Mouse (Mus musculus): ENCODE results near the gene Ddx20.
"Not testable (repeated sequence)": the region's sequence is repeated elsewhere in the genome, so short reads cannot be mapped to it uniquely, and the experiment has no call there.

Ddx20 gene

GRCm38 (mm10) chr3:105704031-105705008, 16.9 kb upstream of the Ddx20 start, which contains the start of gene Inka2:
Gene Inka2 (plus strand): TSS chr3:105704599.
- DNase-seq, result peak; percentile 93

GRCm38 (mm10) chr3:105703571-105703970, 16.2 kb upstream of the Ddx20 start:
- no peak for DNase-seq

DNA sequence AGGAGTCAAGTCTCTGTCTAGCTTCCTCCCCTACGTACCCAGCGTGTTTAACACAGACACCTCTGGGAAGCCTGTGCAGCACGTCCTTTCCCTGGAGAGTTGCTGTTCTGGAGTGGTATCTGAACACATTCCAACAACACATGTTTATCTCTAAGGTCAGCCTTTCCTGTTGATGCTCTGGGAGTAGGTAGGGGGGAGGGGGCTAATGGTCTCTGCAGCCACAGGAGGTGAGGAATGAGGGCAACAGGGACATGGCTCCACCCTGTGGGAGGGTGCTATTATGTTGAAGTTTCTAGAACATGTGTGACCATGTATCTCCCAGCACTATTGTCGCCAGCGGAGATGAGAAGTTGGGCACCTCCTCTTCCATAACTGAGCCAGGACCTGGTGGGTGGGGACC, 14.0 kb upstream of the Ddx20 start:
- no peak for DNase-seq

DNA sequence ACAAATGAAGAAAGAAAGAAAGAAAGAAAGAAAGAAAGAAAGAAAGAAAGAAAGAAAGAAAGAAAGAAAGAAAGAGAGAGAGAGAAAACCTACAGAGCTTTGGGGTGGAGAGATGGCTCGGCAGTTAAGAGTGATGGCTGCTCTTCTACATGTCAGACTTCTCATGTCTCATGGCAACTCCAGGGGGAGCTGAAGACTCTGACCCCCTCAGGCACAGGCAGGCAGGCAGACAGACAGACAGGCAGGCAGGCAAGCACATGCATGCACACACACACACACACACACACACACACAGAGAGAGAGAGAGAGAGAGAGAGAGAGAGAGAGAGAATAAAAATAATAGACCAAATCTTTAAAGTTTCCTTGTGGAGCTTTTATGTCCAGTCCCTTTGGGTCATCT, 13.4 kb upstream of the Ddx20 start:
- DNase-seq, result not testable (repeated sequence)

- no peak for DNase-seq
These were observed 12.0 kb upstream of the Ddx20 start for GRCm38 (mm10) chr3:105699241-105699933.

DNA sequence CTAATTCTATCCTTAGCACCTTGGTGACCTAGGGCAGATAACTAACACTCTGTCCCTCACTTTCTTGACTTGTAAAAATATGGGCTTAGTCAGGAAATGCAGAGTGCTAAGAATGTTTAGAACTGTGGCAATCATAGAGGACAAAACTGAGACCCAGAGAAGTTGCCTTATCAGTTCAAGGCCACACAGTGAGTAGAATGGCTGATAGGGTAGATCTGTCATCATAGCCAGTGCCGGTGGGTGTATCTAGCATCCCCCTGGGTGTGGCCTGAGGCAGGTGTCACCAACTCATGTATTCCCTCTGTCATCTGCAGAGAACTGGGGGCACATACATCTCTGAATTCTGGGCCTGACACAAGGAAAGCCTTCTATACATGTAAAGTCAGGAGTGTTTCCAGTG, 10.9 kb upstream of the Ddx20 start:
- DNase-seq, result no peak

DNA sequence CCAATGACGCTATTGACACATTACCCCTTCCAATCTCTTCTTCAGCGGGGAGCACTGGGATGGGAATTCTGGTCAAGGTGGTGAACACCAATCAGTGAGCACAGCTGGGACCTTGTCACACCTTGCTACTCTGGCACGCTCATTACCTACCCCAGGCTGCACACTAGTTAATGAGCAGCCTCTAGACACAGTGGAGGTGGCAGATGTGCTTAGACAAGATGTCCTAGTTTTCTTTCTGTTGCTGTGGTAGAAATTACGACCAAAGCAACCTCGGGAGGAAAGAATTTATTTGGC, 9.7 kb upstream of the Ddx20 start:
- no peak for DNase-seq

GRCm38 (mm10) chr3:105696387-105697147, 9.2 kb upstream of the Ddx20 start:
- no peak for DNase-seq

DNA sequence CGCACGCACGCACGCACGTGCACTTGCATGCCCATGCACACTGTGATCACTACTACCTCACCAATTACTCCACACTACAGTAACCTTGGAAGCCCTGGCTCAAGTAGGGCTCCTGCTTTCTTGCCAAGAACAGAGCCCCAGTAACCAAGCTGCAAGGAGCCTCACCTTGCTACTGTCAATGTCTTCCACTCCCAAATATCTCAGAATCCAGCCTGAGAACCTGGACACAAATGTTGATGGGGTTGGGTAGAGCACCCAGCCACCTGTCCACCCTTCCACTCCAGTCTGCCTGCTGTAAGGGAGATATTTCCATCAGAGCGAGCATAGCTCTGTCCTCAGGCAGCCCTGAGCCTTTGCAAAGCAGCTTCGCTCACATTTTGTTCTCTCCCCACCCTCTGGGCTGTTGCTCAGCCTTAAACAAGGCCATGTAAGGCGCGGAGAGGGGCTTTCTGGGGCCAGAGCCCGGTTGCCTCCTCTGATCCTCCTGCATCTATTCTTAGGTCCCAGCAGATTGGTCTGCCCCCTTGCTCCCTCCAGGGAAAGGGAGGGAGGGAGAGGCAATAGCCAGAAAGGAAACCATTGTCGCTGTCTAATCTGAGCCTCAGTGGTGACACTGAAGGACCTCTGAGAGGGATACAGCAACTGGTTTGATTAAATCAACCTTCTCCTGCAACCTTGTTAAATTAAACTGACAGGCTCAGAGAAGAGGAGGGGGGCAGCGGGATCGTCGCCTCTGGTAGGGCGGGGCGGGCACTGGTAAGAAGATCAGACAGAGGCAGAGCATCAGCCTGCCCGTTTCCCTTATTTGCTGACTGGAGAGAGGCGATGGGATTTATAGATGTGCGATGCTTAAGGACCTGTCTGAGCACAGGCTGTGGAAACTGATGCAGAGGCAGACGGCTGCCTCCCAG, 8.4 kb upstream of the Ddx20 start:
- peak; percentile 37 for DNase-seq

- no peak for DNase-seq
These were observed 6.1 kb upstream of the Ddx20 start for GRCm38 (mm10) chr3:105693327-105694080.

DNA sequence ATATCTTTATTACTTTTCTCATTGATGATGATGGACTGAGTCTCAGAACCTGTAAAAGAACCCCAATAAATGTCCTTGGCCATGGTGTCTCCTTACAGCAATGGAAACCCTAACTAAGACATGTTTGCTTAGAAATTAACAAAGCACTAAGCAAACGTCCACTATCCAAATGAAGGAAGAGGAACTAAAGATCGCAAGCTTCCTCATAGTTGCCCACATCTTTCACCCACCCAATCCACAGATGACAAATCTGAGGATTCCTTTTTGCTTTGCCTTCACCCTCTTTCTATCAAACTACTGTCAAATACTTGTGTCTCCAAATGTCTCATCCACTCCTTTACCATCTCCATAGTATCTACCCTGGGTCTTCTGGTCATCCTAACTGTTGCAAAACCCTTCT, 1.2 kb upstream of the Ddx20 start:
- no peak for DNase-seq

- DNase-seq, result no peak
These were observed 715 bp downstream of the Ddx20 start for GRCm38 (mm10) chr3:105686394-105687323.

GRCm38 (mm10) chr3:105680346-105680745, 7.0 kb downstream of the Ddx20 start:
- no peak for DNase-seq

DNA sequence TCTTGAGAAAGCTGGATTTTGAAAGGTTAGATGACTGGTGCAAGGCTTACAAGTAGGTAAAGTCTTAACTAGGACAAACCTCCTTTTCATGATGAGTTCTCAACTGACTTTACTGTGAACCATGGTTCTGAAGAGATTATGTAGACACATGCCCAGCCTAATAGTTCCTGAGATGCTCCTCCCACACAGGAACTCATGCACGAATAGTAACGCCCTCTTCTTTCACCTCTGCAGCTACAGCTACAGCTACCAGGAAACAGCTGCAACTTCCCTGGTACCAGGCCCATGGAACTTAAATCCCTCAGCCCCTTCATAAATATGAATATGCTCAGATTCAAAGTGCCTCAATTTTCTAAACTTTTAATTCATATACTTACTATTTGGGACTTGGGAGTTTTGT, 11.4 kb downstream of the Ddx20 start:
- no peak for DNase-seq

DNA sequence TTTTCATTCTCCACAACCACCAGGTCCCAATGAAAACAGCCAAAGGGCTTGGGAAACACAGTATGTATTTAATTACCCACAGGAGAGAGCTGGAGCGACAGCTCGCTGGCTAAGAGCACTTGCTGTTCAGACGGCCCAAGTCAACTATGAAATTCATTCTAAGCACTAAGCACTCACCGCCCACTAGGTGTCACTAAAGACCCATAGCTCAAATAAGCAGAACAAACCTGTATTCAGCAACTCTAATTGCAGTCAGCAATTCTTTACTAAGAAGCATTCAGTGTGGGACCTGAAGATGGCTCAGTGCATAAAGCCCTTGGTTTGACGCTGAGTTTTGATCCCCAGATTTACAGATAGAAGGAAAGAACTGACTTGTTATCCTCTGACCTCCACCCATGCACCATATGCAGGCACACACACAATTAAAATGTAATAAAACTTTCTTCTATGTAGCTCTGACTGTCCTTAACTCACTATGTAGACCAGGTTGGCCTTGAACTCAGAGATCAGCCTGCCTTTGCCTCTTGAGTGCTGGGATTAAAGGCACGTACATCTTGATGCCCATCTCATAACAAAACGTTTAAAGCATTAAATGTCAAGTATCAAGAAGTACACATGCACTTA, 12.7 kb downstream of the Ddx20 start:
- peak; percentile 86 for DNase-seq

GRCm38 (mm10) chr3:105670801-105671200, 16.6 kb downstream of the Ddx20 start:
- no peak for DNase-seq

- no peak for DNase-seq
These were observed 17.6 kb downstream of the Ddx20 start for GRCm38 (mm10) chr3:105669776-105670175.

- DNase-seq, result no peak
These were observed 19.2 kb downstream of the Ddx20 start for GRCm38 (mm10) chr3:105668161-105668560.

DNA sequence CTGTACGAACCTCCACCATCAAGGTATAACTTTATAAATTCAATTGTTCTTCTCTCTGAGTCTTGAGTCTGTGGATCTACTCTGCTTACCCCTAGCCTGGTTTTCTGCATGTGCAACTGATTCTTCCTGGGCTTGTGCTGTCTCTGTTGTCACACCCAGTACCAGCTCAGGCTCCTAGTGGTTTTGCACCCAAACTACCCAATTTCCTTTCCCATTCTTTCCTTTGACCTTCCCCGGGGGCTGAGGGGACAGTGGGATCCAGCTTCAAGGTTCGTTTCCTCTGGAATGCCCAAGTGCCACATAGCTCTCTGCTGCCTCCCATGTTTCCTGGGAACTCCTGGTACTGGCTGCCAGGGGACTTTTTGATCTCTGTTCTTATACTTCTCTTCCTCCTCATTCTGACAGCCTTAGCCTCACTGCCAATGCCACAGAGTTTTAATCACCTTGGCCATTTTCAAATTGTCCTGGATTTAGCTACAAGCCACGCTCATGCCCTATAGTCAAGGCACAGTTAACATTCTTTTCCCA, 20.3 kb downstream of the Ddx20 start:
- no peak for DNase-seq

Measured in embryo, embryonic 11 days (tissue).